Mouse (Mus musculus) kidney, postnatal 36 days (tissue): ENCODE measurements around the gene Lpp.

Experiments used
- DNase-seq, 2 experiments: peaks; one replicate each; pipeline ENCODE4 v3.0.0; 2021 to 2022; ENCODE audit warnings: mixed read lengths in 2 of 2

The Lpp gene

DNA sequence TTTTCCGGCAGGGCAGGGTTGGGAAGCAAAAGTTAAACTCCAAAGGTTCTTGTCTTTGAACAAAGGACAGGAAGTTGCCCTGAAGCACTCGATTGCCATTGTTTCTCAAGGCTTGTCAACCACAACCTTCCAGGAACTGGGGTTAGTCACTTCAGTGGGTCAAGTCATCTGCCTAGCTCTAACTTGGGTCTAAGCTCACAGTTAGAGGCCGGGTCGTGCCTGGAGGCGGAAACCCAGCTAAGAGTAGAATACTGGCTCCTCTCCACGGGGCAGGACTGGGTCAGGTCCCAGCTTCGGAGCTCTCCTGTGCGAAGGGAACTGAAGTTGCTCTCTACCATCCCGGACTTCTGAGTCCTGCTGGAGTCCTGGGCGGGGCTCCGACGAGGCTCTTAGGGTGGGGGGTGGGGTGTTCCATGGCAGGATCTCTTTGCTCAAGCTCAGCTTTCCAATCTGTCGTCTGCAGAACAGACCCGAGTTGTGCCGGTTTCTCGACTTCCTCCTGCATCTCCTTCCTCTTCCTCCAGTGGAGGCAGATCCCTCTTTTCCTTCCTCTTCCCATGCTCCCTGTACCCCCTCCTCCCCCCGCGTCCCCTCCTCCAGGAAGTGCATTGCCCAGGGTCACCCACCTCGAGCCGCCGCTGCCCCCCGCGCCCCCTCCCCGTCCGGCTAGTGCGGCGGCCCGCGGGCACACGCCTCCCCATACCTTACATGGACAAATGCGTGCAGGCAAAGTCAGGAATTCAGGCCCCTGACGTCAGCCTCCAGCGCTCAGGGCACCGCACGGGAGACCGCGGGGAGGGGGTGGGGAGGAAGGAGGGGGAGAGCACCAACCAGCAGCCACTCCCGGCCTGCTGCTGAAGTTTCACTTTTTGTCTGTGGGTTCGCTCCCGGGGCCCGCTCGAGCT is at the start of gene Lpp:
Gene Lpp (plus strand): TSS at position 857 of the 905 bp plus-strand sequence.
- peak; percentile 82 for DNase-seq

DNA sequence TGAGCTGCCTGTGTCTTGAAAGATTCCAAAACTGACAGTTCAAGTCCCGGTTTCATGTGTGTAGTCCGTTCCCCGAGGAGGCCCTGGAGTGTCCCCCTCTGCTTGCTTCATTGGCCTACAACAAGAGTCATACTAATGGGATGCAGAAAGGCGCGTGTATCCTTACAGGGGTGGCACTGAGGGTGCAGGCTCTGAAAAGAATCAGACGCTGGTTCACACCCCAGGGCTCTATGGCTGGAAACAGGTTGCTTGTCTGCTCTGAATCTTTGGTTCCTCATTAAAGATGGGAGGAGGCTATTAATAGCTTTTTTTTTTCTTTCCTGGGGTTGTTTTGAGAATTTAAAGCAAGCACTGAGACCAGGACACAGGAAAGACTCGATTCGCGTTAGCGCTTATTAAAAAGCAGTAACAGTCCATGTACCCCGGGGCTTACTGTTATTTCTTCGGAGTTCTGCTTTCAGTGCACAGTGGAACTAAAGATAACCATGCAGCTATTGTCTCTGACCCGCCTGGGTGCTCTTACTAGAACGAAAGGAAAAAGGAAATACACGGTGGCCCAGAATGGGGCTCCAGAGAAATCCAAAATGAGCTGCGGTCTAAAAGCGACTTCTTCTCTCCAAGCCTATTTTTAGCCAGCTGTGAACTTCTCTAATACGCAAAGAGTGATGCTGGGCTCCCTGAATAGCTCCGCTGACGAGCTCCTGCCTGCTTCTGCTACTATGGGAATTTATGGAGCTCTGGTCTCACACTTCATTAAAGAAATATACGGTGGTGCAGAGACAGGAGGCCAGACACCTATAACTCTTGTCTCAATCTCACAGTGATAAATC is 45.5 kb upstream of the Lpp start:
- peak in 1 of 2 experiments; percentile 8 for DNase-seq

DNA sequence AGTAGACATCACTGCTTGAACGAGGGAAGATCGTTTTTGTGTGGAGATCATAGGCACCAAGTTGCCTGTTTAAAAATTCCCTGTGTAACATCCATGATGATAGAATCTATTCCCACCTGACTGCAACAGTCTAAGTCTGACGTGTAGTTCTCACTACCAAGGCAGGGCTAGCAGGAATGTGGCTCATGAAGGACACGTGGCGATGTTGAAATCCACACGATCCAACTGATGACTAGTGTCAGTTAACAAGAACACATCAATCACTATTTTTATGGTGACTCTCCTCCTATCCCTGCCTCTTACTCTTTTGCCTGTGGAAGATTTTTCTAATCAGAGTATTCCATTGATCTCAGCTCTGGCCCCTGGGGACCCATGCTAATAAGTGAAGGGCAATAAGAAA is 43.0 kb upstream of the Lpp start:
- DNase-seq, result no peak

DNA sequence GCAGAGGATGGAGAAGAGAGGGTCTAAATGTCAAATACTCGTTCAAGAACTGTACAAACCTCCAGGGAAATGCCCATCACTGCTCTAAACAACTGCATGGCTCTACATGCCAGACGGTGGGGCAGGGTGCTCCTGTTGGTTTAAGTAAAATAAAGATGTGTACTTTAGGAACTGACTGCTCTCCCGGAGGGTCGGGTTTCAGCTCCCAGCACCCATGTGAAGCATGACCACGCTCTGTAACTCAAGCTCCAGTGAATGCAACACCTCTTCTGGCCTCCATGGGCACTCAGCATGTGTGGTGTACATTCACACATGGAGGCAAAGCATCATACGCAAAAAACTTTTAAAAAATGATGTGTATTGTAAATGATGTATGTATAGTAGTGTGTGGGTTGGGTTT is 42.6 kb upstream of the Lpp start:
- DNase-seq, result no peak

DNA sequence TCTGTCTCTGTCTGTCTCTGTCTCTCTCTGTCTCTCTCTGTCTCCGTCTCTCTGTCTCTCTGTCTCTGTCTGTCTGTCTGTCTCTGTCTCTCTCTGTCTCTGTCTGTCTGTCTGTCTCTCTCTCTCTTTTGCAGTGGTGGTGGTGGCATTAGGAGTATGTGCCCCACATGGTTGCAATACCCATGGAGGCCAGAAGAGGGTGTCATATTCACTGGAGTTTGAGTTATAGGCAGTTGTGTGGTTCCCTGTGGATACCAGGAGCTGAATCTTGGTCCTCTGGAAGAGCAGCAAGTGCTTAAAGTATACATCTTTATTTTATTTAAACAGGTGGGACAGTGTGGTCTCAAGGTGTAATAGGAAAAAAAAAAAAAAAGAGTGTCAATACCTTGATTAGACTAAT is 41.5 kb upstream of the Lpp start:
- no peak for DNase-seq

DNA sequence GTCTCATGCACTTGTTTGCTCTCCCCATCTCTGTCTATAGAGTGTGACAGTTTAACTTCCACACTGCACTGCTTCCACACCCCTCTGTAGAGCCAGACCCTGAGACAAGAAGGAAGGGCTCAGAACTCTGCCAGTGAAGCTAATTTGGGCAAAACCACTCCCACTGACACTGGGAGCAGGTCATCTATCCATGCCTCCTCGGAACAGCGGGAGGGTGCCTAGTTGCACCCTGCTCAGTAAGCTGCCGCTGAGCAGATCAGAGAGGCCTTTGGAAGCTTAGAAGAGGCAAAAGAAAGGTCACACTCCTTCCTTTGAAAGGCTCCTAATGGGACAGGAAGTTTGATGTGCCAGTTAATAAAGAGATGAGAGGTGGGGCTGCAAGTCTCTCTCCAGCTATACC is 39.5 kb upstream of the Lpp start:
- DNase-seq, result no peak

DNA sequence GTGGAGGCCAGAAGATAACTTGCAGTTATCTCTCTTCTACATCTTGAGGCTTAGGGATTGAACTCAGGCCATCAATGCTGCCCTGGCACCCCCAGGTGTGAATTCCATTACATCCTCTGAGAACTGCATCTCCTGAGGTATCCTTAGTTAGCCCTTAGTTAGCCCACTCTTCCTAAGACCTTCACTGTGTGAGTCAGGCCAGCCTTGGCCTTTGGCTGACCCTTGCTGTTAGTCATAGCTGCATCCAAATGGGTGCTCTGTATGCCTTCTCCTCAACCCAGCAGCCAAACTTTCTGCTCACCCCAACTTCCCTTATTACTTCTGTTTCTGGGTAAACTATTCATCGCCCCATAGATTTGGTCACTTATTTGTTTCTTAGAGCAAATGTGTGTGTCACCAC is 31.6 kb upstream of the Lpp start:
- no peak for DNase-seq

DNA sequence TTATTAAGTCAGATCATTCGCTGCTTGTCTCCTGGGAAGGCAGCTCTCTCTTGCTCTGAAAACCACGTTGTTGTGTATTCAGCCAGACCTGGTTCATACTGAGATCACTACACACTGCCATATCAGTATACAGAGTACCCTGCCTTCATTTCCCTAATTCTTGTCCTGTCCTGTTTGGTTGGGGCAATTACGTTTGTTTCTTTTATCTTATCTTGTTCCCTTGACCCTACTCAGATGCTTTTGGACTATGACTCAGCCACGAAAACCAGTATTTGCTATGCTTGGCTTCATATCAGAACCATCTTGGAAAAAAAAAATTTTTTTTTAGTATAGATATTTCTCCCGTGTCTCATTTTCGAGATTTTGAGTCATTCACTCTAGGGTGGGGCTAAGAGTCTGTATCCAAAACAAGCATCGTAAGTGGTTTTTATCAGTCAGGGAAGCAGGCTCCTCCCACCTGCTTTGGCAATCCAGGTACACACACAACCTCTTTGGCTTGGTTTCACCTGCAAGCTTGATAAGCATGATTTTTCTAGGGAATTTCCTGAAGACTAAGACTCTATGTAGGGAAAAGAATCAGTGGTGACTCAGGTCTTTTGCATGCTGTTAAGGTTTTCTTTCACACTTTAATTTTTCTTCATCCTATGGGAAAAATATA is 29.1 kb upstream of the Lpp start:
- no peak for DNase-seq

DNA sequence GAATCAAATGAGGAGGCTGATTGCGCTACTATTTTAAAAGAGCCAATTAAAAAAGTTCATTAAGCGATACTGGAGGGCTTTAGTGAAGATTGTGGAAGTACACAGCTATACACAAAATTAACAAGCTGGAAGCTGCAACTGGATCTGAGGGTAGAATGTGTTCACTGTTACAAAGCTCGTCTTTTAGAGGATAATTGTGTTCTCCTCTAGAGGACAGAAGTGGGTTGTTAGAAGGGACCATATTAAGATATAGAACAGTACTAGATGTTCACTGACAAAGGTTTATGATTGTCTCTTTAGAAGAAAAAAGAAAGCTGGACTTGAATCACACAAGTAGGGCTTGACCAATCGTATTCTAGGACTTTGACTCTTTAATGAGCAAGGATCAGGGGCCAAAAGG is 27.4 kb upstream of the Lpp start:
- DNase-seq, result no peak

DNA sequence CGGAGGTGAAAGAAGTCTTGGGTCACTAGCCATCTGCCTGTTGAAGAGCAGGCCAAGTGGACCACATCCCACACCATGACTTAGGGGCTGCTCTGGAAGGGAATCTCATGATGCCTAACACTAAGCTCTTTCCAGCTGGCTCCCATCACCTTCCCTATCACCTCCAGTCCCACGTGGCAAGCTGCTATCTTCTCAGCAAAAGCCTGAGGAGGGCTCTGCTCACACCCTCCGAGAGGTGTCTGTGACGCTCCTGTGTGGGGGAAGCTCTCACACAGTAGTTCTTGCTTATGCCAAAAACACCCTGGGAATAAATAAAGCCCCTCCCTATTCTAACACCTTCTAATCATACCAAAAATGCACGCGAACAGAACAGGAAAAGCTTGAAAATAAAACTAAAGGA is 26.2 kb upstream of the Lpp start:
- DNase-seq, result no peak

DNA sequence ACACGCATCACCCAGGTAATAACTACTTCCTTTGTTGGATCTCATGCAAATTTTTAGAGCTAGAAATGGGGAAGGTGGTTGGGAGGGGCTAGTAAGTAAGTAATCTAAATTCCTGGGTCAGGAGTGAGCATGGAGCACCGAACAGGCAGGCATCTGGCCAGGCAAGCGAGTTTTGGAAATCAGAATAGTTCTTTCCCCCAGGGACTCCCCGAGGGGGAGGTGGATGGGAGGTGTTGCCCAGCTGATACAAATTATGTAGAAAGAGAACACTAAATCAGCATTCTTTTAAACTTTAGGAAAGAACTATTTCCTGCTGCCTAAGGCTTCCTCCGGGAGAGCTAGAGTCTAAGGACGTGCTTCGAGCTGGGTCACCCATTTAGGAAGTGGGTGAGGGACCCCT is 25.8 kb upstream of the Lpp start:
- no peak for DNase-seq

DNA sequence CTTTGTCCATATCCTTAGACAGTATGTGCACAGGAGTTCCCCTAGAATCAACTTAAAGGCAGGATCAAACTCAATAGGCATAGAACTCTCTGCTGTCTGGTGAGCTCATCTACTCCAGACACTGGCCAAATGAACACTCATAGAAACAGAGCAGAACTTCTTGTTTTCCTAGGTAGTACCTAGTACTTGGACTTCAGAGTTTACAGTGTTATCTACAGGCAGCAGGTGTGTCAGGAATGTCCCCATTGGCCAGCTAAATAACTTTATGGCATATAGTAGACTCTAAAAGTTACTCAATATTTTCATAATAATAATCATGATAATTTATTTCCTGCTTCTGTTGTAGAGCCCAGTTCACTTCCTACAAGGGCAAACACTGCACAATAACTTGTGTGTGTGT is 16.8 kb upstream of the Lpp start:
- no peak for DNase-seq

DNA sequence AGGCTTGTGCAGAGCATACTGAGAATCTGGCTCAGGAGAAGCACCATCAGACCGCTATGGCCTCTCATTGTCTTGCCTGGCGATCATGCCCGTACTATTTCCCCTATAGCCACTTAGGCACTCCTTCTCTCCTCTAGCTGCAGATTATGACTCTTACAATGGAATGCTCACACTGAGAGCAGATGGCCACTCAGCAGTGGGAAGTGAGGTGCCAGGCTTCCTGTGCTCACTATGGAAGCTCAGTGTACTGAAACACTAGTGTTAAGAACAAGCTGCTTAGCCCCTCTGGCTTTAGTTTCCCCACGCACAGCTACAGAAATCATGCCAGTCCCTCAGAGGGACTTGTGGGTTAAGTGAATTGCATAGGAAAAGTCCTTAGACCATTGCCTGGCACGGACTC is 2.7 kb upstream of the Lpp start:
- no peak for DNase-seq

DNA sequence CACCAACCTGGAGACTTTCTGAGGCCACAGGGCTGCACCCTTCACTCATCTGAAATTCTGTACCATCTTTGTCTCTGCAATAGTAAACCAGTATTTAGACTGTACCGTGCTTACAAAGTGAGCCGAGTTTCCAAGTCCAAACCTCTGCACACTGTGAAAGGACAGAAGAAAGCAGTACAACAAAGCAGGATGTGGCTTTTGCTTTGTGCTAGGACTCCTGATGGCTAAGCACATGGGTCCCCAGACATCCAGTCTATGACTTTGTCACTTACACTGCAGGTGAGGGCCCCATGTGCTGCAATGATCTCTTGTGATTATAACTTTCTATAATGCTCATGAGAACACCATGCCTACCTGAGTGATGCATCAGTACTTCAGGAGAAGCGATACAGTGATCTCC is 2.2 kb upstream of the Lpp start:
- no peak for DNase-seq

DNA sequence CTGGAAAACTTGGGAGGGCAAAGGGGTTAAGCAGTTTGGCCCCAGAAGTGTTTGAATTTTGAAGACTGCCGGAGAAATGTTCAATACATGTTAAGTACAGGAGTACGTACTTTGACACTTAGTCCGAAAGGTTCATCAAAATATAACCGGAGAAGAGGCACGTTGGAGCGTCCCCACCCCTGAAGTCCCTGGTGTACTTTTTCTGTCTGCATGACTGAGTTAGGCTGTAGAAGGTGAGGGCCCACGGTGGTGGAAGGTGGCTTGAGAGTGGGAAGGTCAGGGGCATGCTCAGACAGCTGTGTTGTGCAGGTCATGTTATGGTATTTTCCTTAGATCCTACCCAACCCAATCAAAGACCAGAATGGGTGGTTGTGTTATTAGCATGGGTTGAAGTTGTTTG is 1.4 kb upstream of the Lpp start:
- peak; percentile 57 to 75 for DNase-seq

DNA sequence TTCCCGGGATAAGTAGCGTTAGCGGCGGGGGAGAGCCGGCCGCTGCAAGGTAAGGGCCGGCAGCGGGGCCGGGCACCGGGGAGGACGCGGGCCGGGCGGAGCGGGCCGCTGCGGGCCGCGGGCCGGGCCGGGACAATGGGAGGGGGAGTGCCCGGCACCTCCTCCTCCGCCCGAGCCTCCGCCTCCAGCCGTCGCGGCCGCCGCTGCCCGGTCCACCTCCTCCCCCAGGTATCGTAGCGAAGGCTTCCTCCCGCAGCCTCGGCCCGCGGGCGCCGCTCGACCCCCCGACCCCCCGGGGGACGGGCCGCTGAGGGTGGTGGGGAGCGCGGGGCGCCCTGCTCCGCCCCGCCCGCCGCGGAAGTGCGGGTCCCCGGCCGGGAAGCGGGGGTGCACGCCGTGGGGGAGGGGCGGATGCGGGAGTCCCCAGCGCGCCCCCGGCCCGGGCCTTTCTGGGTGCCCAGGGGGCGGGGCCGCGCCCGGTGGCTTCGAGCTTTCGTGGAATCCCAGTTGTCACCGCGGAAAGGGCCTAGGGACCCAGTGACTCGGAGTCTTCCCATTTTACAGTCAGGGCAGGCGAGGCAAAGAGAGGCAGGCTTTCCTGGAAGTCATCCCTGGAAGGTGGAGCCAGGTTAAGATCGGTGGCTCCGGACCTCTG is 376 bp downstream of the Lpp start:
- peak; percentile 75 to 85 for DNase-seq

DNA sequence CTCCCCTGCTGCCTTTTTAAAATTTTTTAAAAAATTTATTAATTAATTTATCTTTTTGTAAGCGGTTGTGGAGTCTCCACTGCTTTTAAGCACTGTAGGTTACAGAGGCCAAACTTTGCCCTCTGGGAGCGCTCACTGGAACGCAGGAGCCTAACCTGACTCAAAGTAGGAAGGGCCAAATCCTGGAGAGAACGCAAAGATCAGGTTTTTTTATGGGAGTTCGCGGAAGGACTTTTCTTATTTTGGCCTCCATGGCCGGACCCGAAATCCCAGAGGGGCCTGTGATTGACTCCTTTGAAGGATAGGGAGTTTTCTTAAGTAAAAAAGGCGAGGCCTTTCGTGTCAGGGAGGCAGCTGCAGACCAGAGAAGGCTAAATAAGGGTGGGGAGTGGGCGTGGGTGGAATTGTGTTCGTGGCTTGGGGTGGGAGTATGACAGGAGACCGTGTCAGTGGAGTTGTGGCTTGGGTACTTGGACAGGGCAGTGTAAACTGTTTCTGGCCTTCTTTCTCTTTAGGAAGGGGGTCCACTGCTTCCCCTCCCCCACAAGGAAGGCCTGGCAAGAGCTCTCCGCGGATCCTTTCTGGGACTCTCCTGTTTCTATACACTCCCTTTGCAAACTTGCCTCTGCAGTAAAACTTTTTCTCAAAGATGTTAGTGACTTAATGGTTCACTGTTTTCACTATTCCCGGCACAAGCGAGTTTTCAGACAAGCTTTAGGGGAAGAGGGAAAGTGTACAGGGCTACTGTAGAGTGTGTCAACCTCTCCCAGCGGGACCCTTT is 1.1 kb downstream of the Lpp start:
- peak; percentile 73 for DNase-seq

DNA sequence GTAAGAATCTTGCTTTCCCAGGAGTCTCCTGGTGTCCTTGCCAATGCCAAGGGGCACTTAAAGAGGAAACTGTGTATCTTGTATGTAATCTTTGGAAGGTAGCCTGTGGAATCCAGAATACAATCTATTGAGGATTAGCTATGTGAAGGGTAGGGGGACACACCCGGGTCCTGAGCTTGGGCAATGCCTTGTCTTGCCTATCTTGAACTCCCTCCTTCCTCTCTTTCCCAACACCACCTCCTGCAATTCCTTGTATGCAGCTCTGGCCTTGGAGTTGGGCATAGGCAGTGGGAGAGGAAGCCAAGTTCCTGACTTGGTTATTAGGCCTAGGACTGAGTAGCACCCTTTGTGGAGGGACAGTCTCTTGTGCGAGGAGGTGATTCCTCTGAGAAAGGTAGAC is 1.8 kb downstream of the Lpp start:
- DNase-seq, result no peak

DNA sequence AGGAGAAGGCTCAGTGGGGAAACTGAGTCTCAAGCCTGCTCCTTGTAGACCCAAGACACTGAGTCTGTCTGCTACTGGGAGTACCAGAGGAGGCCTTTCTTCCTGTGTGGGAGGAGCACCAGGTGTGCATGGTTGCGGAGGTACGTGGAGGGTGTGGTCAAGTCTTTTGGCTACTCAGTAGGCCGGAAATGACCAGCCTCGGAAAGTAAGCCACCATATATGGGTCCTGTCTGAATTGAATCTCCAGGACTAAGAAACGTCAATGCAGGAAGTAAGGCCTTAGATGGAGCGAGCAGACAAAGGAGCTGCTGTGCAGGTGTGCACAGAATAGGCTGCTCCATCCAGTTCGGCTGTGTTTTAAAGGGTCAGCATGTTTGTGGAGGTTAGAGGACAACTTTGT is 3.2 kb downstream of the Lpp start:
- no peak for DNase-seq

DNA sequence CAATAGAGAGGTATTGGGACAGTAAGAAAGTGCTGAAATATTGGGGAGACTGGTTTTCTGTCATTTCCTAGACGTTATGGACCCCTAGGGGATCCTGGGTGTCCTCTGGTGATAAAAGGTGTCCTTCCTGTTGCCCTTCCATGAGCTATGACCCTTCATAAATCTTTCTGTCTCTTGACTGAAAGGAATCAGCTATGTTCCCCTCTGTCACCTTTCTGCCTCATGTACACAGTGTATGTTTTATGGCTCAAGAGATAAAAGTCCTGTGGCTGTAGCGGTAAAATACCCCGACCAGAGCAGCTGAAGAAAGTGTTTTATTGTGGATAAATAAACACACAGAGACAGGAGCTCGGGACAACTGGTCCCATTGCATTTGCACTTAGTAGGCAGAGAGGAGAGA is 5.2 kb downstream of the Lpp start:
- no peak for DNase-seq

DNA sequence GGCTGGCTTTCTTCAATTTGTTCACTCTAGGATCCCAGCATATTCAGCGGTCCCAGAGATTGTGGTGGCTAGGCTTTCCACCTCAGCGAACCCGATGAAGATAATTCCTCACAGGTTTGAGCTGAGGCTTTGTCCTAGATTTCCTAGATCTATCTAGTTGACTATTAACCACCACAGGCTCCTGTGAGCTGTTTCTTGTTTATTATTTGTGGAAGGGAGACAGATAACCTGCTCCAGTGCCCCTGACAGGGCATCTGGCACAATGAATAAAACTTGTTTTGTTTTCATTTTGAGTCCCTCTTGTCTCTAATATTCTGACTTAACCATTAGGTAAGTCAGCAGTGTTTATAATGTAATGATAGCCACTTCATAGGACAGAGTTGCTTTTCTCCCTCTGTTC is 5.6 kb downstream of the Lpp start:
- DNase-seq, result peak; percentile 43 to 70

DNA sequence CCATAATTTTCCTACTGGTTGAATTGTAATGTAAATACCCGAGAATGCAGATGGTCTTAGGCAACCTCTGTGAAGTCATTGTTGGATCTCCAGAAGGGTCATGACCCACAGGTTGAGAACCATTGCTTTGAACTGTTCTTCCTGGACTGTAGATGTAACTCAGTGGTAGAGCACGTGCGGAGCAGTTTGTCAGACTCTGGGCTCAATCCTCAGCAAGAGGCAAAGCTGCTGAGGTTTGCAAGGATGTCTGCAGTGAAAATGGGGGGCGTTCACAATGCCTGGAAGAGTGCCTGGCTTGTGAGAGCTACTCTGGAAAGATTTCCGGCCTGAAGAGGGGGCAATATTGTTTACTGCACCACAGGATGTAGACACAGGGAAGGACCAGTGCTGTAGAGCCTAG is 6.2 kb downstream of the Lpp start:
- DNase-seq, result peak; percentile 60 to 65
